ENCODE assay signal across 12 mouse cellular contexts in the genomic region with DNA sequence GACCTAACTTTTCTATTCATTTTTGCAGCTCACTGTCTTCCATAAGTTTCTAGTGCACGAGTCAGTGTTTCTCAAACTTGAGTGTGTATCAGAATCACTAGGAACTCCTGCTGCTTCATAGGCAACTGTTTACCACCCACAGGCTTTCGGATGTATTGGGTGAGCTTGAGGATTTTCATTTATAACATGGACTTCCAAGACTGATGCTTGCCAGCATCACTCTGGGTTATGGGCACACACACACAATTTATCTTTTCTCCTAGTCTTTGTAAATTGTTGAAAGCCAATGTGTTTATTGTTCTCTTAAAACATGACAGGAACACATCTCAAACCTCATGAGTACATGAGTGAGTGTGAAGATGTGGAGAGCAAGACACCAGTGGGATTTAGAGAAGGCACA.
"Had no signal": no experiment of that assay in that cellular context is flagged by ENCODE, and none has a peak within 500 bp of the region (broad histone marks: within the 10 kb centered on the region; RNA-seq: fewer than 3 reads in every experiment).

No protein-coding gene starts in this region.

- H3K27me3 ChIP-seq: kidney, embryonic 15.5 days; limb, embryonic 13.5 days; megakaryocyte, embryonic 14.5 days; neural tube, embryonic 12.5 days; stomach, embryonic 15.5 days had no signal

- H3K4me3 ChIP-seq: kidney, embryonic 15.5 days; limb, embryonic 13.5 days; megakaryocyte, embryonic 14.5 days; neural tube, embryonic 12.5 days; stomach, embryonic 15.5 days had no signal

- H3K27ac ChIP-seq: kidney, embryonic 15.5 days; limb, embryonic 13.5 days; liver, embryonic 14.5 days; macrophage; neural tube, embryonic 12.5 days; stomach, embryonic 15.5 days had no signal

- H3K9me3 ChIP-seq: kidney, embryonic 15.5 days; limb, embryonic 13.5 days; megakaryocyte, embryonic 14.5 days; neural tube, embryonic 12.5 days; stomach, embryonic 15.5 days had no signal

- H3K36me3 ChIP-seq: kidney, embryonic 15.5 days; limb, embryonic 13.5 days; neural tube, embryonic 12.5 days; stomach, embryonic 15.5 days had no signal

- H3K4me2 ChIP-seq: kidney, embryonic 15.5 days; limb, embryonic 13.5 days had no signal

- DNase-seq: kidney, adult 2 months; kidney, postnatal 14 days; right cerebral cortex, postnatal 14 days; thymus, postnatal 36 days had no signal

- ATAC-seq: intestine, embryonic 16.5 days had no signal

- H3K9ac ChIP-seq: kidney, embryonic 15.5 days; limb, embryonic 13.5 days; liver, embryonic 14.5 days; neural tube, embryonic 12.5 days; stomach, embryonic 15.5 days had no signal
